Mouse (Mus musculus): Measurements from ENCODE around the gene Shmt2. TPM values are rescaled to one million over a fixed set of nuclear protein-coding genes. Genes with fewer than 3 reads are reported as not detected.

The Shmt2 gene
- polyA plus RNA-seq, 1 experiment from 2014 or later: 52.4 TPM

DNA sequence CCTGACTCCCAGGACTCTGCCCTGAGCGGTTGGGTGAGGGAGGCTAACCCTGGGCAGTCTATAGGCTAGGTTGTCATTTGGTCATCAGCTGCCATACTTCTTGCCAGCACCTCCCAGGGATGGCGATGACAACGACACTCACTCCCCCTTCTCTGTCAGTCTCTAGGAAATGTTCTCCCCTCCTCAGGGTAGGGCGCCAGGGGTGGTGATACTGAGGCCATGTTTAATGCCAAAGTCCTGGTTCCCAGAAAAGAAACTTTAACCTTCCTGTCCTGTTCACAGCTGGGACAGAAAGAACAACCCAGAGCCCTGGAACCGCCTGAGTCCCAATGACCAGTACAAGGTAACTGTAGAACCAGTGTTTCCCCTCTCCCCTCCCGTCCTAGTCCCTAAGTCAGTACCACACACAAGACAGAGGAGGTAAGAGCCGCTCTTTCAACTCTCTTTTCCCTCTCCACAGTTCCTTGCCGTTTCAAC lies 6.2 kb downstream of the Shmt2 start:
- peaks cover 46% of the 10 kb centered on the region for H3K27me3 ChIP-seq
- no peak for ATAC-seq (ENCODE audit: low read depth)
- peak overlapping the region; percentile 42; the same call in 1 of the 2 replicates for H3K27ac ChIP-seq (replicated peaks)
- H3K9me3 ChIP-seq: no peaks in the 10 kb centered on the region
- H3K4me2 ChIP-seq: peak overlapping the region; percentile 39
- H3K4me3 ChIP-seq: no peak overlapping the region
- no peak overlapping the region for H3K9ac ChIP-seq
- H3K36me3 ChIP-seq: peaks cover 22% of the 10 kb centered on the region
- WGBS: 19% methylated on average over 8 of the region's 8 CpGs
- H3K4me1 ChIP-seq (replicated peaks): peaks cover 79% of the 10 kb centered on the region

DNA sequence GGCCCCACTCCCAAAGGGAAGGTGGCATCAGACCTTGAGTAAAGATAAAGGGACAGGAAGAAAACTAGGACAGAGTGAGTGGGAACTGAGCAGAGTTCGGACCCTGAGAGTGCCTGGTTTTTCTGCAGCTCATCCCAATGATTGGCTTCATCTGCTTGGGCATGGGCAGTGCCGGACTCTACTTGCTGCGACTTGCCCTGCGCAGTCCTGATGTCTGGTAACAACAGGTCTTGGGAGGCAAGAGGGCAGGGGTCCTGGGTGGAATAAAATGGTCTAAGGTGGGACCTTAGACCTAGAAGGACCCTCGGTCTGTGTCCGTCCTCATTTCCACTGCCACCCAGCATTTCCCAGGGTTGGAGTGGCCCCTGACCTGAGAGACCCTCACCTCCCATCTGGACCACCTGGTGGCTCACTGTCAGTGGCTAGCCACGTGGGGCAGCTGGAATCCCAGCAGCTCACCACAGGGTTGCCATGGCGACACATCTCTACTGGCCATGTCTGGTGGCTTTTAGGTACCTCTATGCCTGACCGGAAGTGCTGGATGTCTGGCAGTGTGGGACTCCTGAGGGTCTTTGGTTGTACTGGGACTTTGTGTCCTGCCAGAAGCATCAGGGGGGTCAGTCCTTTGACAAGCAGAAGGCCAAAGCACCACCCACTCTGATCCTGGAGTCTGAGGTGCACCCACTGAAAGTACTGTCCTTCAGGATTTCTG lies 6.8 kb downstream of the Shmt2 start:
- Histone ChIP-seq H3K27ac (replicated peaks) (no peak overlapping the region), H3K4me2 (peak overlapping the region; percentile 39; the same call in 1 of the 2 replicates), H3K9me3 (no peaks in the 10 kb centered on the region), H3K27me3 (peaks cover 52% of the 10 kb centered on the region), H3K4me1 (replicated peaks) (peaks cover 79% of the 10 kb centered on the region), H3K9ac (no peak overlapping the region), H3K36me3 (peaks cover 22% of the 10 kb centered on the region), H3K4me3 (no peak overlapping the region)
- ATAC-seq (ENCODE audit: low read depth): no peak
- WGBS: 26% methylated on average over 9 of the region's 9 CpGs

DNA sequence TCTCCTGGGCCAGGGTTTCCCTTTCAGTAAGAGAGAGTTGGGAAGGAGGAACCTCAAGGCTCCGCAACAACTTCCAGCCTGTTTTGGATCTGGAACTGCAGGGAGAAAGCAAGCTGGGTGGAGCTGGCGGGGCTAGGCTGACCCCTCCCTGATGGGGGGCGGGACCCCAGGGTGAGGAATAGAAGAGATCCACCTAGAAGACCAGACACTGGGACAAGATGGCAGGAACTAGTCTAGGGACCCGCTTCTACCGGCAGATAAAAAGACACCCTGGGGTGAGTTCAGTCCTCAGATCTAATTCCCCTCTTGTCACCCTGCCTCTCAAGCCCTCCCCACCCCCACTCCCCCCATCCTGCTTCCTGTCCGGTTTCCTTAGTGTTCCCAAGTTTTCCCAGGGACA lies 7.5 kb downstream of the Shmt2 start, which contains the start of gene Ndufa4l2:
Ndufa4l2 (plus strand) TSS at position 204 of the 400 bp plus-strand sequence.
- ATAC-seq (ENCODE audit: low read depth): no peak
- Histone ChIP-seq H3K9me3 (no peaks in the 10 kb centered on the region), H3K9ac (peak within 1 kb of the TSS; percentile 59), H3K27me3 (peaks cover 57% of the 10 kb centered on the region), H3K27ac (replicated peaks) (peak within 1 kb of the TSS; percentile 99), H3K4me1 (replicated peaks) (peaks cover 83% of the 10 kb centered on the region), H3K36me3 (peaks cover 17% of the 10 kb centered on the region), H3K4me2 (peak within 1 kb of the TSS; percentile 83), H3K4me3 (no peak within 1 kb of the TSS)
- 17% methylated on average over 6 of the region's 6 CpGs for WGBS

DNA sequence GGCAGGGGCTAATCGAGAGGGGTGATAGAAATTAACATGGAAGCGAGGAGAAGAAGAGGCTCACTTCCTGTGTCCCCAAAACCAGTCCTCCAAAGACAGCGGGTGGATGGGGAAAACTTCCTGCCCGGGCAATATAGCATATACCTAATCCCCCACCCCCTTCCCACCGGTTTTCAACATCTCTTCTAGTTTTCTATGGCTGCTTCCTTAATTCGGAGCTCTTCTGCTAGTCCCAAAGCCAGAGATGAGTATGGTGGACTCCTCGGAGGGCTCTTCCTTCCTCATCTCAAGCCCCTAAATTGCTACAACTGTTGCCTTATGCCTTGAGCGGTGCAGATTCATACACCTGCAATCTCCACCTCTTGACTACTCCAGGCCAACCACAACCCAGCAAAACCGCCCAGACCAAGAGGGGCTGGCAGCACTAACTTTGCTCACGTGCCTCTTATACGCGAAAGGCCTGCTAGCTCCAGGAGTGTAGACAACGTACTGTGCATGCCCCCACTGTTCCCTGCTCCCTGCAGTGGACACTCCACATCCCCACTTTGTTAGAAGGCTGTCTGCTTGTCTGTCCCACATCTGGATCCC lies 8.0 kb downstream of the Shmt2 start:
- Histone ChIP-seq H3K4me1 (replicated peaks) (peaks cover 88% of the 10 kb centered on the region), H3K4me3 (no peak overlapping the region), H3K27me3 (peaks cover 57% of the 10 kb centered on the region), H3K27ac (replicated peaks) (peak overlapping the region; percentile 99), H3K9ac (0 out of 2 replicates have a peak overlapping the region, but pooled peaks have one; percentile 59), H3K36me3 (peaks cover 15% of the 10 kb centered on the region), H3K4me2 (peak overlapping the region; percentile 83), H3K9me3 (no peaks in the 10 kb centered on the region)
- 11% methylated on average over 13 of the region's 13 CpGs for WGBS
- ATAC-seq (ENCODE audit: low read depth): no peak

DNA sequence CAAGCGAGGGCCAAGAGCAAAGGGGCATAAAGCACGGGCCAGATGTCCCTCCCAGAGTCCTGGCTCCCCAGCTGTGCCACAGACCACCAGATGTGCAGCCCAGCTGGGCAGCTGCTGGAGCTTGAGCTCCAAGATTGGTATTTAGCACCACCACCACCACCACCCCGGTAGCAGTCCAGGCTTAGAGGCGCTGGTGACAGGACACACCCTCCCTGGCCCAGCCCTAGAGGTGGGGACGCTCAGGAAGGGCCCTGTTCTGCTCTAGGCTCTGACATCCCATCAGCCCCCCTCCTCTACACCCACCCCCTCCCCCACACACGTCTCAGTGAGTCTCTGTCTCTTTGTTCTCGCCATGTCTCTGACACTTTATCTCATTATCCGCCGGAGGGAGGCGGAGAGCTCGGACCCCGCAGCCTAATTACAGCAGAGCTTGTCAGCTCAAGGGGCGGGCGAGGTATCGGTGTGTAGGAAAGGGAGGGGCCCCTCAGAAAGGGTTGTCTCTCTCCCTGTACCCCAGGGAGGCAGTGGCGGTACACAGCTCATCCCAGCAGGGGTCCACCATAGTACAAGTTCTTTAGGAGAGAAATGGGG lies 8.6 kb downstream of the Shmt2 start:
- peaks cover 95% of the 10 kb centered on the region for H3K4me1 ChIP-seq (replicated peaks)
- H3K4me3 ChIP-seq: no peak overlapping the region
- H3K27me3 ChIP-seq: peaks cover 57% of the 10 kb centered on the region
- under 1% methylated on average over 16 of the region's 16 CpGs for whole genome bisulfite sequencing
- H3K9me3 ChIP-seq: no peaks in the 10 kb centered on the region
- no peak for ATAC-seq (ENCODE audit: low read depth)
- H3K4me2 ChIP-seq: peak overlapping the region; percentile 83
- peaks cover 11% of the 10 kb centered on the region for H3K36me3 ChIP-seq
- H3K9ac ChIP-seq: peak overlapping the region; percentile 59
- peak overlapping the region; percentile 99 for H3K27ac ChIP-seq (replicated peaks)

DNA sequence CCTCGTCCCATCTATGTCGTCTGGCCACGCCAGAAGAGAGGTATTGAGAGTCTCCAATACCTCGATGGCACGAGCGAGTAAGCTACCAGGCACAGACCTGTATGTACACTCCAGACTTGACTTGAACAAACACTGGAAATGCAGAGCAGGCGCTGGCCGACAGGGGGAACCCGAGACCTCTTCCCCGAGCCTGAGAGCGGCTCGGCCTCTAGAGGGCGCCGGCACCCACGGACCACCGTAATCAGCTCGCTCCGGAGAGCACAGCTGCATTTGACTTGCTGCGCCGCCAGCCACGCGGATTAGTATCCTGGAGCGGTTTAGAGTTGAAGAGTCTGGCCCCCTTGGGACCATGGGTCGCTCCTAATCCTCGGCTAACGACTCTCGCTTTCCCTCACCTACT lies 9.4 kb downstream of the Shmt2 start:
- H3K27ac ChIP-seq (replicated peaks): peak overlapping the region; percentile 99
- peaks cover 3% of the 10 kb centered on the region for H3K36me3 ChIP-seq
- H3K4me3 ChIP-seq: peak overlapping the region; percentile 42; the same call in 1 of the 2 replicates
- peak; percentile 15; the same call in 1 of the 2 replicates for ATAC-seq (ENCODE audit: low read depth)
- H3K4me1 ChIP-seq (replicated peaks): peaks cover 97% of the 10 kb centered on the region
- no peaks in the 10 kb centered on the region for H3K9me3 ChIP-seq
- peak overlapping the region; percentile 83 for H3K4me2 ChIP-seq
- H3K9ac ChIP-seq: peak overlapping the region; percentile 81
- peaks cover 51% of the 10 kb centered on the region for H3K27me3 ChIP-seq
- under 1% methylated on average over 27 of the region's 27 CpGs for WGBS

DNA sequence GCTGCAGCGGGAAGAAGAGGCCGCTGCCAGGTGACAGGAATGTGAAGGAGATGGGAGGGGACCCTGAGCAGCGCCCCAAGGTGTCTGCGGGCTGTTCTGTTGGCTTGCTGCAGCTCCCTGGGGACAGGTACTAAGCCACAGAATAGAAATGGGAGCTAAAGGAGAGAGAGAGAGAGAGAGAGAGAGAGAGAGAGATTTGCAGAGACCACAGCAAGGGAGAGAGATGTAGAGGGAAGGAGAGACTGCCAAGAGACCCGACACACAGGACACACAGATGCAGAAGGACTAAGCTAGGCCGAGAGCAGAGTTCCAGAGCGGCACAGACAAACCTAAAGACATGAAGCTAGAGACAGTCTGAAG lies 10.0 kb downstream of the Shmt2 start:
- 7% methylated on average over 7 of the region's 7 CpGs for WGBS
- peak overlapping the region; percentile 42 for H3K4me3 ChIP-seq
- H3K4me1 ChIP-seq (replicated peaks): peaks cover 96% of the 10 kb centered on the region
- ATAC-seq (ENCODE audit: low read depth): no peak
- peaks cover 48% of the 10 kb centered on the region for H3K27me3 ChIP-seq
- peak overlapping the region; percentile 81 for H3K9ac ChIP-seq
- peak overlapping the region; percentile 83 for H3K4me2 ChIP-seq
- H3K36me3 ChIP-seq: no peaks in the 10 kb centered on the region
- no peaks in the 10 kb centered on the region for H3K9me3 ChIP-seq
- H3K27ac ChIP-seq (replicated peaks): peak overlapping the region; percentile 99

DNA sequence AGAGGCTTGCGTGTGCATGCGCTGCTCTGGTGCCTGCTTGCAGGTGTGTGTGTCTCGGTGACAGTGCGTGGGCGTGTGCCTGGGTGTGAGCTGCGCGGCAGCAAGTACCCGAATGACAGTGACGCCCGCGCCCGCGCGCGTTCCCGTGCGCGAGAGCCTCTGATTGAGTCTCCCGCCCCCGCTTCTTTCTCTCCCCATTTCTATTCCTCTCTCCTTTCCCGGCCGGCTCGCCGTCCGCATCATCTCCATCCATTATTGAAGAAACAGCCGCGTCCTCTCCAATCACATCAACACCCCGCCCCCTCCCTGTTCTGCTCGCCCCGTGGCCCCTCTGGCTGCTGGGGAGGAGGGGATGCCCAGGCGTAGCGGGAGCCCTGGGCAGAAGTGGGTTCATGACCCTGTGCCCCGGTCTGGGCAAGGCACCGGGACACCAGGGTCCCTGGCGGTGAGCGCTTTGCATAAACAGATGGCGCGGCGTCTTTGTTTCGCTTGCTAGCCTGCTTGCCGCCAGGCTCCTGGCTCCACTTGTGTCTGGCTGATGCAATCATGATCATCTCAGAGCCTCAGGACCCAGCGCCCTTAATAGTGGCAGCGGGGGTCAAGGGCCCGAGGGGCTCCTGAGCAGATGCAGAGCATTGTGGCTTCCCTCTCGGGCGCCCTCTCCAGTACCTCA lies 10.5 kb downstream of the Shmt2 start:
- H3K9ac ChIP-seq: peak overlapping the region; percentile 81
- H3K36me3 ChIP-seq: no peaks in the 10 kb centered on the region
- H3K27me3 ChIP-seq: peaks cover 48% of the 10 kb centered on the region
- H3K4me1 ChIP-seq (replicated peaks): peaks cover 91% of the 10 kb centered on the region
- peak overlapping the region; percentile 83 for H3K4me2 ChIP-seq
- H3K4me3 ChIP-seq: peak overlapping the region; percentile 42
- no peaks in the 10 kb centered on the region for H3K9me3 ChIP-seq
- WGBS: under 1% methylated on average over 43 of the region's 46 CpGs
- ATAC-seq (ENCODE audit: low read depth): 0 out of 2 replicates have a peak, but pooled peaks have one; percentile 1
- peak overlapping the region; percentile 99 for H3K27ac ChIP-seq (replicated peaks)

DNA sequence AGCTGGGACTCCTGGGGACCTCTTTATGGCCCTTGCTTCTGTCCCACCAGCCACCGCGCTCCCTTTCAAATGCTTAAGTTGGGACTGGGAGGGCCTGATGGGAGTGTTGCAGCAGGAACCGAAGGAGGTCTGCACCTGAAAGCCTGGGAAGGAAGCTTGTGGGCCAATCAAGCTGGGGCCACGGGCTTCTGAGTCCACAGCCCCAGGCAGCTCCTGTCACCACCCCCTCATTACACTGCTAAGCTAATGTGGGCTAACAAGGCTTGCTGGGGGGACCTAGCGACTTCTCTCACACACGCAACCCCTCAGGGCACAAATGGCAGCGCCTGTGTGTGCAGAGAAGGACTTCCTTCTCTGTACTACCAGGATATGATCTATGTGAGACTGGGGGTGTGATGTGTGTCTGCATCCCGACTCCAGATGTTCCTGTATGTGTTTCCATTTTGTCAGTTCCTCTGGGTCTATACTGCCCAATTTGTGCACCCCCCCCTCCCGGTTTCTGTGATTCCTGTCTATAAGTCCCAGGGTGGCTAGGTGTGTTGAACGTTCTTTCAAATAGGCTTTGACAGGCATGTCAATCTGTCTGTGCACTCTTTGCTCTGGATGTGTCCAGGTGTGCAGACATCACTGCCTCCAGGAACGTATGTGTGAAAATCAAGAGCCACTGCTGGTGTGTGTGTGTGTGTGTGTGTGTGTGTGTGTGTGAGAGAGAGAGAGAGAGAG lies 11.2 kb downstream of the Shmt2 start:
- Histone ChIP-seq H3K4me3 (peak overlapping the region; percentile 42), H3K27ac (replicated peaks) (peak overlapping the region; percentile 99), H3K9ac (peak overlapping the region; percentile 81), H3K4me2 (peak overlapping the region; percentile 83), H3K4me1 (replicated peaks) (peaks cover 84% of the 10 kb centered on the region), H3K27me3 (peaks cover 46% of the 10 kb centered on the region), H3K9me3 (no peaks in the 10 kb centered on the region), H3K36me3 (no peaks in the 10 kb centered on the region)
- ATAC-seq (ENCODE audit: low read depth): no peak
- WGBS: 5% methylated on average over 11 of the region's 11 CpGs

DNA sequence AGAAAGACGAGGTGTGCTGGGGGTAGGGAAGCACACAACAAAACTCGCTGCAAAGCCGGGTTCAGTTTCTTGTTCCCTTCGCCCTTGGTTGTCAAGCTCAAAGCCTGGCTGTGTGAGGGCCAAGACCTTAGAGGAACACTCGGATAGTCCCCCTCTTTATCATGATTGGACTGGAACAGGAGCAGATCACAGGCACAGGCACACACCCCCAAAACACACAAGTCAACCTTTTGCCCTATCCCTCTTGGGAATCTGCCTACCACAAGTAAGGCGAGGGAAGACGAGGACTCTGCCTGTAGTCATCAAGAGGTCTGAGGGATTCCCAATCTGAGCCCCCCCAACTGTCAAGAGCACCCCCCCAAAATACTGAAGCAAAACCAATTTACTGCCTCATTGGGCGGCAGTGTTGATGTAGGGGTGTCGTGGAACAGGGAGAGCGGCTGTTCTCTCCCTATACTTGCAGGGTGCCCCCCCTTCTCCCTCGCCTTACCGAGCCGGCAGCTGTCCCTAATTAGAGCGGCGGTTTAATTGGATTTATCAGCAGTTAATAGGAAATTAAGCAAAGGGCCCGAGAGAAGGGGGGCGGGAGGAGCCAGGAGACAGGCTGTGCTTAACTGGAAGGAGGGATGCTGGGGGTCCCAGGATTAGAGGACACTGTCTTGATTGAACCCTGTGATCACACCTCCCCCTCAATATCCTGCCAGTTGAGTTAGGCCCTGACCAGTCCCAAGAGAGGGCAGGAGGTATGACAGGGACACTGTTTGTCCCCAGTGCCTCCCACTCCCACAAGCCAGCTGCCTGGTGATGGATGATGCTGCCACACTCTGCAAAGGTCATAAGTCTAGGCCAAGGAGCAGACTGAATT lies 12.2 kb downstream of the Shmt2 start:
- peak; percentile 16 for ATAC-seq (ENCODE audit: low read depth)
- H3K27me3 ChIP-seq: peaks cover 36% of the 10 kb centered on the region
- peak overlapping the region; percentile 42 for H3K4me3 ChIP-seq
- peaks cover 74% of the 10 kb centered on the region for H3K4me1 ChIP-seq (replicated peaks)
- peak overlapping the region; percentile 99 for H3K27ac ChIP-seq (replicated peaks)
- peak overlapping the region; percentile 83 for H3K4me2 ChIP-seq
- WGBS: 2% methylated on average over 17 of the region's 17 CpGs
- peak overlapping the region; percentile 81 for H3K9ac ChIP-seq
- H3K36me3 ChIP-seq: peaks cover 5% of the 10 kb centered on the region; the same call in 1 of the 2 replicates
- no peaks in the 10 kb centered on the region for H3K9me3 ChIP-seq

Measured in neural tube, embryonic 13.5 days (tissue).